Comparison of ENCODE assay signal across 13 mouse cellular contexts in genomic region chr7:117672121-117672591, GRCm38 (mm10).
A peak's percentile ranks its signal among the peaks of the same experiment; 100 is the strongest.
DNase-seq lines count a peak whose midpoint lies in the region; ATAC-seq and TF ChIP-seq lines count a peak whose summit lies in the region.
"Had no signal": no experiment of that assay in that cellular context is flagged by ENCODE, and none has a peak within 500 bp of the region (broad histone marks: within the 10 kb centered on the region; RNA-seq: fewer than 3 reads in every experiment).

No protein-coding gene starts in this region.

- H3K4me2 ChIP-seq in forebrain, embryonic 15.5 days (replicated peaks), result no peak overlapping the region
- no peak overlapping the region for H3K4me2 ChIP-seq in forebrain, embryonic 13.5 days
- H3K4me2 ChIP-seq: embryonic facial prominence, embryonic 13.5 days; heart, embryonic 13.5 days had no signal

- no peaks in the 10 kb centered on the region for H3K4me1 ChIP-seq in forebrain, embryonic 15.5 days
- no peaks in the 10 kb centered on the region for H3K4me1 ChIP-seq in forebrain, embryonic 13.5 days
- H3K4me1 ChIP-seq in cortical plate, adult 2 months (ENCODE audit: control insufficient read depth, insufficient read depth, low read length), result peaks cover 4% of the 10 kb centered on the region
- H3K4me1 ChIP-seq: embryonic facial prominence, embryonic 13.5 days; heart, embryonic 13.5 days had no signal

- no peak overlapping the region for H3K4me3 ChIP-seq in forebrain, embryonic 15.5 days
- no peak overlapping the region for H3K4me3 ChIP-seq in forebrain, embryonic 13.5 days
- H3K4me3 ChIP-seq in cortical plate, adult 2 months (ENCODE audit: insufficient read depth, low read length), result no peak overlapping the region
- H3K4me3 ChIP-seq: embryonic facial prominence, embryonic 13.5 days; heart, embryonic 13.5 days had no signal

- no peaks in the 10 kb centered on the region for H3K9me3 ChIP-seq in forebrain, embryonic 15.5 days
- no peaks in the 10 kb centered on the region for H3K9me3 ChIP-seq in forebrain, embryonic 13.5 days (replicated peaks)
- H3K9me3 ChIP-seq: embryonic facial prominence, embryonic 13.5 days; heart, embryonic 13.5 days had no signal

- peak; percentile 78 for DNase-seq in layer of hippocampus, adult 9-11 months
- DNase-seq in right cerebral cortex, adult 2 months (ENCODE audit: low spot score in 2 of 2), result peak; percentile 75 to 80
- DNase-seq in thymus, postnatal 0 days (ENCODE audit: low spot score), result no peak
- no peak for DNase-seq in embryo, embryonic 9.5 days (ENCODE audit: extremely low spot score)
- DNase-seq: cerebellum, adult 18-20 months; gastrocnemius, postnatal 36 days; lung, postnatal 14 days had no signal

- TF ChIP-seq POLR2A in cortical plate, adult 2 months (IDR thresholded peaks at IDR 0.05; ENCODE audit: extremely low read depth, insufficient read depth, low read length), result no peak

- no peaks in the 10 kb centered on the region for H3K36me3 ChIP-seq in forebrain, embryonic 15.5 days
- peaks cover 12% of the 10 kb centered on the region; the same call in 1 of the 2 replicates for H3K36me3 ChIP-seq in forebrain, embryonic 13.5 days (ENCODE audit: poor library complexity, severe bottlenecking)

- no peak overlapping the region for H3K9ac ChIP-seq in forebrain, embryonic 15.5 days (replicated peaks)
- no peak overlapping the region for H3K9ac ChIP-seq in forebrain, embryonic 13.5 days
- H3K9ac ChIP-seq: embryonic facial prominence, embryonic 13.5 days; heart, embryonic 13.5 days had no signal

- ATAC-seq in forebrain, embryonic 15.5 days (replicated peaks), result no peak
- no peak for ATAC-seq in forebrain, embryonic 13.5 days
- ATAC-seq in megakaryocyte, adult 5-6 weeks (ENCODE audit: poor library complexity, severe bottlenecking), result no peak

- peak overlapping the region; percentile 12 for H3K27ac ChIP-seq in forebrain, embryonic 15.5 days (replicated peaks)
- H3K27ac ChIP-seq in forebrain, embryonic 13.5 days, result no peak overlapping the region
- H3K27ac ChIP-seq in cortical plate, adult 2 months (ENCODE audit: insufficient read depth, low read length), result peak overlapping the region; percentile 86
- H3K27ac ChIP-seq: embryonic facial prominence, embryonic 13.5 days; heart, embryonic 13.5 days had no signal

- no peak for TF ChIP-seq CTCF in cortical plate, adult 2 months (IDR thresholded peaks at IDR 0.05; ENCODE audit: extremely low read depth, insufficient read depth, low read length)

- 77% methylated on average over 7 of the region's 7 CpGs for WGBS in forebrain, embryonic 15.5 days
- 86% methylated on average over 7 of the region's 7 CpGs for WGBS in forebrain, embryonic 13.5 days

- no peaks in the 10 kb centered on the region for H3K27me3 ChIP-seq in forebrain, embryonic 15.5 days
- H3K27me3 ChIP-seq in forebrain, embryonic 13.5 days, result no peaks in the 10 kb centered on the region
- H3K27me3 ChIP-seq: embryonic facial prominence, embryonic 13.5 days; heart, embryonic 13.5 days had no signal

Comparison
In these comparisons a context has a peak if more than half of its experiments do, and no peak if none do; other contexts are left out.
1. DNase-seq: peak in layer of hippocampus, adult 9-11 months (single experiment) and right cerebral cortex, adult 2 months (2 of 2); none in thymus, postnatal 0 days (single experiment) and embryo, embryonic 9.5 days (single experiment).